Mouse (Mus musculus) kidney, adult 2 months (tissue): ENCODE results near the gene Olfr251. TPM values are rescaled to one million over a fixed set of nuclear protein-coding genes. Genes with fewer than 3 reads are reported as not detected.

Experiments
- DNase-seq: peaks from one replicate; pipeline ENCODE4 v3.0.0; 2021
- H3K27ac ChIP-seq: fragments of 200-500 bp; 2 replicates; pipeline ENCODE4 v1.5.1; 2012; ENCODE audit warnings: low read depth, low read length, control low read depth, inconsistent platforms; ENCODE audit not compliant: insufficient read depth
- H3K27me3 ChIP-seq: fragments of 200-500 bp; replicated peaks from 2 replicates; pipeline ENCODE4 v1.6.1; 2012; ENCODE audit warnings: mild to moderate bottlenecking, moderate library complexity, low read length, inconsistent platforms; ENCODE audit not compliant: control insufficient read depth, insufficient read depth
- H3K36me3 ChIP-seq: fragments of 200-500 bp; 2 replicates; pipeline ENCODE4 v1.6.1; 2012; ENCODE audit warnings: mild to moderate bottlenecking, moderate library complexity, low read length, inconsistent platforms; ENCODE audit not compliant: control insufficient read depth, insufficient read depth
- H3K4me1 ChIP-seq: fragments of 200-500 bp; 2 replicates; pipeline ENCODE4 v1.6.1; 2011; ENCODE audit warnings: low read length; ENCODE audit not compliant: control insufficient read depth, insufficient read depth
- H3K4me3 ChIP-seq: fragments of 200-500 bp; 2 replicates; pipeline ENCODE4 v1.5.1; 2011; ENCODE audit warnings: mild to moderate bottlenecking, low read depth, low read length, control low read depth; ENCODE audit not compliant: insufficient read depth
- CTCF ChIP-seq: fragments of 200-500 bp; conservative IDR thresholded peaks from 2 replicates; pipeline ENCODE4 v1.5.1; 2011; ENCODE audit warnings: low read depth, mild to moderate bottlenecking, control low read depth, low read length, moderate library complexity, mixed read lengths; ENCODE audit not compliant: insufficient read depth, insufficient read length
- POLR2A ChIP-seq: fragments of 200-500 bp; IDR thresholded peaks from one replicate; pipeline ENCODE4 v1.6.1; 2011; ENCODE audit warnings: low read depth, low read length, control low read depth
- WGBS: fragments of 180-500 bp; shearing (Covaris S2); methylation state at CpG from one replicate; pipeline ENCODE4 v1.1.7; 2018; 5-methylcytosine and 5-hydroxymethylcytosine counted together
- polyA plus RNA-seq: library from polyadenylated mRNA; depleted of rRNA; stranded (reverse); fragments of >200 nt; gene quantifications from 2 replicates; pipeline ENCODE4 v1.2.3, GENCODE M21; 2012; rRNA removed

Gene Olfr251
- polyA plus RNA-seq, 1 experiment = not detected

GRCm38 (mm10) chr9:38427026-38427425 lies 50.1 kb downstream of the Olfr251 start:
- TF ChIP-seq POLR2A = no peak
- DNase-seq = no peak
- H3K4me3 ChIP-seq = no peak overlapping the region
- WGBS = 38% methylated on average over 1 of the region's 1 CpGs
- H3K4me1 ChIP-seq = no peaks in the 10 kb centered on the region
- no peaks in the 10 kb centered on the region for H3K27me3 ChIP-seq
- no peak overlapping the region for H3K27ac ChIP-seq
- no peaks in the 10 kb centered on the region for H3K36me3 ChIP-seq

- TF ChIP-seq CTCF = no peak
- TF ChIP-seq POLR2A = no peak
- H3K4me1 ChIP-seq = no peaks in the 10 kb centered on the region
- H3K27me3 ChIP-seq = no peaks in the 10 kb centered on the region
- no peak within 1 kb of the TSS for H3K27ac ChIP-seq
- no peaks in the 10 kb centered on the region for H3K36me3 ChIP-seq
- no peak for DNase-seq
- WGBS = 68% methylated on average over 1 of the region's 1 CpGs
- no peak within 1 kb of the TSS for H3K4me3 ChIP-seq
These were observed 52.3 kb downstream of the Olfr251 start, which contains the start of gene Olfr901 for GRCm38 (mm10) chr9:38429155-38429554. Gene Olfr901 (plus strand): TSS chr9:38429455.

Other genes with a start within 250 kb of the Olfr251 start
- not detected in 2 replicates for gene Olfr890, start 234.6 kb upstream of the Olfr251 start, polyA plus RNA-seq
- gene Olfr891, start 196.3 kb upstream of the Olfr251 start, polyA plus RNA-seq = not detected in 2 replicates
- gene Olfr893, start 168.7 kb upstream of the Olfr251 start, polyA plus RNA-seq = not detected in 2 replicates
- gene Olfr894, start 159.0 kb upstream of the Olfr251 start, polyA plus RNA-seq = not detected in 2 replicates
- gene Olfr143, start 124.3 kb upstream of the Olfr251 start, polyA plus RNA-seq = not detected in 2 replicates
- not detected in 2 replicates for gene Olfr895, start 109.2 kb upstream of the Olfr251 start, polyA plus RNA-seq
- gene Olfr896-ps1, start 86.0 kb upstream of the Olfr251 start, polyA plus RNA-seq = not detected in 2 replicates
- gene Olfr25, start 48.0 kb upstream of the Olfr251 start, polyA plus RNA-seq = not detected in 2 replicates
- not detected in 2 replicates for gene Olfr898, start 28.7 kb upstream of the Olfr251 start, polyA plus RNA-seq
- gene Olfr250, start 10.2 kb upstream of the Olfr251 start, polyA plus RNA-seq = not detected in 2 replicates
- not detected in 2 replicates for gene Olfr147, start 24.6 kb downstream of the Olfr251 start, polyA plus RNA-seq
- not detected in 2 replicates for gene Olfr901, start 52.4 kb downstream of the Olfr251 start, polyA plus RNA-seq
- gene Olfr902, start 70.6 kb downstream of the Olfr251 start, polyA plus RNA-seq = not detected in 2 replicates
- not detected in 2 replicates for gene Olfr904, start 86.1 kb downstream of the Olfr251 start, polyA plus RNA-seq
- gene Olfr905, start 94.0 kb downstream of the Olfr251 start, polyA plus RNA-seq = not detected in 2 replicates
- gene Olfr906, start 110.0 kb downstream of the Olfr251 start, polyA plus RNA-seq = not detected in 2 replicates
- not detected in 2 replicates for gene Olfr907, start 118.7 kb downstream of the Olfr251 start, polyA plus RNA-seq
- gene Olfr911-ps1, start 144.5 kb downstream of the Olfr251 start, polyA plus RNA-seq = not detected in 2 replicates
- gene Olfr910, start 160.8 kb downstream of the Olfr251 start, polyA plus RNA-seq = not detected in 2 replicates
- not detected in 2 replicates for gene Olfr912, start 203.1 kb downstream of the Olfr251 start, polyA plus RNA-seq
- not detected in 2 replicates for gene Olfr913, start 215.7 kb downstream of the Olfr251 start, polyA plus RNA-seq
- not detected in 2 replicates for gene Olfr914, start 228.0 kb downstream of the Olfr251 start, polyA plus RNA-seq